Mouse (Mus musculus) spleen, embryonic (tissue): ENCODE data around the gene Plbd2.

Experiments used
- CTCF ChIA-PET: fragments of 350-600 bp; sonication (Branson Sonifier 250); formaldehyde crosslinking; loops from one replicate; lab custom pipeline; 2022; lab: Charles Lee

Plbd2 gene

DNA sequence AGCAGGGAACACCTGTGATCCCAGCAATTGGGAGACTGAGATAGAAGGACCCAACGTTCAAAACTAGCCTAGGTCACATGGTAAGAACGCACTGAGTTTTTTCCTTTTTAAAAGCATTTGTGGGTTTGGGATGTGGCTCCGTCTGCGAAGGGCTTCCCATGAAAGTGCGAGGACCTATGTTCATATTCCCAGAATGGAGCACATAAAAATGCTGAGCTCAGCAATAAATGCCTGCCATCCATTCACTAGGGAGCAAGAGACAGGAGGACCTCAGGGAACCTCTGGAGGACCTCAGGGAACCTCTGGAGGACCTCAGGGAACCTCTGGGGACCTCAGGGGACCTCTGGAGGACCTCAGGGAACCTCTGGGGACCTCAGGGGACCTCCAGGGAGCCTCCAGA, 25.4 kb downstream of the Plbd2 start:
- CTCF ChIA-PET, result no interaction called here

DNA sequence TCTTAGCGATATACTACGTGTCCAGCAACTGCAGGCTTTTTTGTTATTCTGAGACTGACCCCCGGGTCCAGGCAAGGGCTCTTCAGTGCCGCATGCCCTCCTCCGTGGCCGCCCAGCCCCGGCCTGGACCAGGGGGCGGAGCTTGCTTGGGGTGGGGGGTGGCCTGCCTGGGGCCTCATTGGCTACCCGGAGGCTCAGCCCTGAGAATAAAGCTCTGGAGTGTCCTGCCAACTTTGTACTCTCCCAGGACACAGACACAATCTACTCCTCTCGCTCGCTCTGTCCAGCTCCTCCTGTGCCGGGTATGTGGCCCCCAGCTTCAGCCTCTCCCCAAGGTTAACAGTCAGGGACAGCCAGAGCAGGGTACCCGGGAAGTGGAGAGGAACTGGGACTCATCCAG, 27.1 kb downstream of the Plbd2 start, which contains the start of gene Sds:
Gene Sds, plus strand, starts transcription at position 231 of the 400 bp plus-strand sequence.
- CTCF ChIA-PET, result no interaction called here

DNA sequence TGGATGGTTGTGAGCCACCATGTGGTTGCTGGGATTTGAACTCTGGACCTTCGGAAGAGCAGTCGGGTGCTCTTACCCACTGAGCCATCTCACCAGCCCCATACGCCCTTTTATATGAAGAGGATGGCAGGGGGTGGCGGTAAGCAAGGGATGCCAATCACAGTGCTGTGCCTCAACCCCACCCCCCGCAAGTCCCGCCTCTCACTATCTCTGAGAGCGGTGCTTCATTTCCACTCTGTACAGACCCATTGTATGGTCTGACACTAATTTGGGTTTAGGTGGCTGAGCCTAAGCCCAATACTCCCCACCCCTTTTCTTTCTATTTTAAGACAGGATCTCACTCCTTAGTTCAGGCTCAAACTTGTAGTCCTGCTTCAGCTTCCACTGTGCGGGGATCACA, 27.6 kb downstream of the Plbd2 start:
- CTCF ChIA-PET, result no interaction called here

DNA sequence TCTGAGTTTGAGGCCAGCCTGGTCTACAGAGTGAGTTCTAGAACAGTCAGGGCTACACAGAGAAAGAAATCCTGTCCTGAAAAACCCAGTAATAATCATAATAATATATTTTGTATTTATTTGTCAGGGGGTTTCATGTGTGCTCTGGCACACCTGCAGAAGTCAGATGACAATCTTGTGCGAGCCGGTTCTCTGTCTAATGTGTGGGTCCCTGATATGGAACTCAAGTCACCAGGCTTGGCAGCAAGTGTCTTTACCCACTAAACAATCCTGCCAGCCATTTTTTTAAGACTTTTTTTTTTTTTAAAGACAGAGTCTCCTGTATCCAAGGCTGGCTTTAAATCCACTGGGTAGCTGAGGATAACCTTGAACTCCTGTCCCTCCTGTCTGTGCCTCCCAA, 30.1 kb downstream of the Plbd2 start:
- CTCF ChIA-PET, result no interaction called here

DNA sequence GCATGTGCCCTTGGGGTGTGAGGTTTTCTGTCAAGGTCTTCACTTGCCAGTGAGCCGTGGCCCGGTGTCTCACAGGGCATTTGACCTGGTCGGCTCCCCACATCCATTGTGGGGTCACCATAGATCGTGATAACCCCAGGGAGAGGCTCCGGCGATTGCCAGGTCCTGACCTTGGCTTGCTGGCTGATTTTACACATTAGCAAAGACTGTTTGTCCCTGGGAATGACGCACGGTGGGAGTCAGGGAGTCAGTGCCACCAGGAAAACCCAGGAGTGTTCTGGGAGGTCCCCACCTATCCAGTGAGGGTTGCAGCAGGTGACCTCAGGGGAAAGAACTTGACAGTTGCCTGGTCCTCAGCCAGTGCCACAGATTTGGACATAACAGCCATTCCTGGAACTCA, 30.7 kb downstream of the Plbd2 start, which contains the start of gene Sdsl:
Gene Sdsl, minus strand, starts transcription at position 41 of the 400 bp plus-strand sequence.
- CTCF ChIA-PET, result no interaction called here

DNA sequence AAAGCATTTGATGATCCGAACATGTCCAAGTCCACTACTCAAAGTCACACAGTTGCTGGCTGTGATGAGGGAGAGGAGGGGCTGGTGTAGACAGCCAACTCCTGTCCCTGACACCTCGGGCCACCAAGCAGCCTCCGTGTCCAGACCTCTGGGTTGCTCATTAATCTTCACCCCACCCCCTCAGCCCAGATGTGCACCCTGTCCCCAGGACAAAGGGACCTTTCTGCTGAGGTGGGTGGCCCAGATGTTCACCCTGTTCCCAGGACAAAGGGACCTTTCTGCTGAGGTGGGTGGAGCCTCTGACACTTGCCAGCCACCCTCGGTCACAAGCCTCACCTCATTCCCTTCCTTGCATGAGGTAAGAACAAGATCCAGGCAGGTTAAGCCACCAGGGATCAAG, 31.9 kb downstream of the Plbd2 start:
- CTCF ChIA-PET, result no interaction called here

DNA sequence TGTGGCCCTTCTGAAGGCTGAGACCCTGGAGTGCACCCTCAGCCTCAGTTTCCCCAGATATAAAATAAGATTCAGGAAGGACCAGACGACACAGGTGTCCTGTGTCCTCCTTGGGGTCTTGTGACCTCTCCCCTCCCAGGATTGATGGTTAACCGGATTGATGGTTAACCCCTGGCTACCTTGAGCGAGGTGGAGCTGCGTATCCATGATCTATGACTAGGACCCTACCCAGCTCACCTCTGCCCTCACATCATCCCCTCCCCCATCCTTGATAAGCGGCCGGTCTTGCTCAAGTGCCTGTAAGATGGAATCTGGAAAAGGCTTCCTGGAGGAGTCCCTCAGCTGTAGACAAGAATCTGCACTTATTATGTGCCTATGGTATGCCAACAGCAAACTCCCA, 34.6 kb downstream of the Plbd2 start:
- CTCF ChIA-PET, result no interaction called here

DNA sequence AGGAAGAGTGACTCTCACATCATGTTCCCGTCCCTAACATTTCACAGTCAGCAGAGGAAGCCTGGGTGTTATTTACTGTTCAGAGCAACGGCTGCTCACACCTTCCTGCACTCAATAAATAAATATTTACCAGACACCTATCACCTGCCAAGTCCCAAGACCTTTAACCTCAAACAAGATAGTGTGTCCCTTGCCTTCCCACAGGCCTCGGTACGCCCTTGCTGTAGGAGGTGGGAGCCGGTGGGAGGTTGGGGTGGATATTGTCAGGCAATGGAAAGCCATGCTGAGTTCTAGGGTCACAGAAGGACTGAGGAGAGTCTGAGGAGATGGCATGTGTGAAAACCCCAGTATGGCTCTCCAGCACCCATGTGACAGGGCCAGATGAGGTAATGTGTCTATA, 35.1 kb downstream of the Plbd2 start:
- CTCF ChIA-PET, result no interaction called here

DNA sequence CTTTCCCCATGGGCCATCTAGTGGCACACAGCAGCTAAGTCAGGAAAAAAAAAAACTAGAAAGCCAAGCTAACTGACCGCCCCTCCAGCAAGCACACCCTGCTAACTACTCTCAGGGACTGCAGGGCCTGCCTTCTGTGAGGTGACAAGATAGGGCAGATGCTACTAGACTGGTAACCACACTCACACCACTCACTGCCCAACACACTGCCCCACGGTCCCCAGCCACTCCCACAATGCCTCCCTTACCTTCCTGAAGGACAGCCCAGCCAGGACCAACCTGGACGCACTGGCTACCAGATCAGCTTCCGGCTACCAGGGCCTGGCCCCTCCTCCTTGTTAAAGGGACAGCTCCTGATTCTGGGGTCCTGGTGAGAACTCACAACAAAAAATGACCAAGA, 36.4 kb downstream of the Plbd2 start:
- CTCF ChIA-PET, result no interaction called here

DNA sequence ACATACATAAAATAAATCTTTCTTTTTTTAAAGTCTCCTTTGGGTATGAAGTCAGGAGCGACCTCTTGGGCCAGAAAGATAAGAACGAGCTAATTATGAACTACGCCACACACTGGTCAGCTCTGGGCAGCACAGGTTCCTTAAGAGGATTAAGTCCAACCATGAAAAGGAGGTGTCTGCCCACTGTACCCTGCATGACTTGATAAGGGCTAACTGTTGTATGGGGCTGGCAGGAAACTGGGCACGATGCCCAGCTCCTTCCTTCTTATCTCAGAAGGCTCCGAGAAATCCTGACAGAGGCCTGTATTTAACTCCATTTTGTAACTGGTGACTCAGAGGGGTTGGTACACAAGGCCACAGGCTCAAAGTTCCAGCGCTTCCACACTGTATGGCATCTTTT, 37.6 kb downstream of the Plbd2 start:
- CTCF ChIA-PET, result interaction anchor here (0.6 kb wide), 1 partner anchor 27 kb away, joined by 3 read pairs; no protein-coding TSS in a partner anchor

DNA sequence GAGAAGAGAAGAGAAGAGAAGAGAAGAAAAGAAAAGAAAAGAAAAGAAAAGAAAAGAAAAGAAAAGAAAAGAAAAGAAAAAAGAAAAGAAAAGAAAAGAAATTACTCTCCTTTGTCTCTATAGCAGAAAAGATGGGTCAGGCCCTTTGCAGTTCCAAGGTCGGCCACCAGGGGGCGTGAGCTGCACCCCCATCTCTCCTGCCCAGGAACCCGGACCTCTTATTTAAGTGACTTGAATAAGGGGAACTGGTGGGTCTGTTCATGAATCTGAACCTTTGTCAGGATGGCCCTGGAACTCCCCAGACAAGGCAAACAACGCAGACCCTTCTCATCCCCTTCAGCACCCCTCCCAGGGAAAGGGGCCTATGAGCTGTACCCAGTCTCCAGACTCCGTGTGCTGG, 38.4 kb downstream of the Plbd2 start:
- CTCF ChIA-PET, result no interaction called here

DNA sequence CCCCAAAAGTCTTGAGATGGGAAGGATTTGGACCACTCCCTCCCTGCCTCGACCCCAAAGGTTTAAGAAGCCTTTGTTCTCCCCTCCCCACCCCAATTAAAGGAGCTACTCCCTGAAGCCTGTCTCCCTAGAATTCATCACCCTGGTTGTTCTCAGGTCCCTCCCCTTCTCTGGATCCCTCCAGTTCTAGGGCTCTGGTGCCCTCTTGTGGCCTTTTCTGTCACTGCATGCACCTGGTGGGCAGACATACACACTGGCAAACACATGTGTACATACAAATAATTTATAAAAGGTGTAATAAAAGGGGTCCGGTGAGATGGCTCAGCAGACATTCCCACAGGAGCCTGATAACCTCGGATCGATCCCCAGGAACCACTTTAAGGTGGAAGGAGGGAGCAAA, 39.1 kb downstream of the Plbd2 start:
- CTCF ChIA-PET, result no interaction called here

DNA sequence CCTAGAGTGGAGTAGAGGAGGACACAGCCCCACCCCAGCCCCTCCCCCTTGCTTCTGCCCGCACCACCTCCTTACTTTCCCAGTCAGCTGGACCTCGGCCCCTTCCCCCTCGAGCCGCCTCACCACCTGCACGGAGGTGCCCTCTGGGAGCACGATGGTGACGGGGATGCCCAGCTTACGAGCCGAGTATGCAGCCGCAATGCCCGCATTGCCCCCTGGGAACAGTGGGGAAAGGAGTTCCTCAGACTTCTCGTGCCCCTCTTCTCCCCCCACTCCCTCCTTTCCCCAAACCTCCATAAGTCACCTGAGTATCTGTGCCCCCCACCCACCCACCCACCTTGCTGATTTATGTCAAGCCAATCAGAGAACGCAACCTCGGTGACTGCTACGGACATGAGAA, 41.5 kb downstream of the Plbd2 start:
- CTCF ChIA-PET, result no interaction called here

DNA sequence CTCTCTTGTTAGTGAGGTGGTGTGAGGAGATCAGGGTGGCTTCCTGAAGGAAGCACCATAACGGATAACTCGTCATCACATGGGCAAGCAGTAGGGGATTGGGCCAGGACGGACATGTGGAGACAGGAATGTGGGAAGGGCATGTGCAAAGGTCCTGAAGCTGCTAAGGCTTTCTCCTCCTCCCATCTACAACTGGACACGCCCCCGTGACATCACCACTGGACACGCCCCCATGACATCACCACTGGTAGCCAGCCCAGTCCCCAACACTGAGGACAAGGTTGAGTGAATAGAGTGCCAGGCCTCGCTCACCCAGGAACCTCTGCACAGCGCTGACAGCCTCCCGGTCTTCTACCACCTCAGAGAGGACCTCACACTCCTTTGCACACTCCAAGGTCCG, 44.3 kb downstream of the Plbd2 start:
- CTCF ChIA-PET, result no interaction called here

DNA sequence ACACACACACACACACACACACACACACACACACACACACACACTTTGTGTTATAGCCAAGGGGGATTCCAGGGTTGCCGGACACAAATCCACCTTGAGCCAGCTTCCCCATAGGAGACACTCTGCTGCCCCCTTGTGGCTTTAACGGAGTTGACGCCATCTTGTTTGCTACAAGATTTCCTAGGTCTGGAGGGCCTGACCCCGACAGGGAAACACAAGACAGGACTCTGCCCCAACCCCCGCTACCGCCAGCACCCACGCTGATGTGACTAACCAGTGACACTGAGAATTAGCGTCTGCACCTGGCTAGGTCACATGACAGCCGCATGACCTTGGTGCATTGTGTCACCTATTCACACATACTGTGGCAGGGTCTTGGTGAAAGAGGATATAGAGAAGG, 45.8 kb downstream of the Plbd2 start:
- CTCF ChIA-PET, result interaction anchor here (0.5 kb wide), 1 partner anchor 17 kb away, joined by 5 read pairs; no protein-coding TSS in a partner anchor

DNA sequence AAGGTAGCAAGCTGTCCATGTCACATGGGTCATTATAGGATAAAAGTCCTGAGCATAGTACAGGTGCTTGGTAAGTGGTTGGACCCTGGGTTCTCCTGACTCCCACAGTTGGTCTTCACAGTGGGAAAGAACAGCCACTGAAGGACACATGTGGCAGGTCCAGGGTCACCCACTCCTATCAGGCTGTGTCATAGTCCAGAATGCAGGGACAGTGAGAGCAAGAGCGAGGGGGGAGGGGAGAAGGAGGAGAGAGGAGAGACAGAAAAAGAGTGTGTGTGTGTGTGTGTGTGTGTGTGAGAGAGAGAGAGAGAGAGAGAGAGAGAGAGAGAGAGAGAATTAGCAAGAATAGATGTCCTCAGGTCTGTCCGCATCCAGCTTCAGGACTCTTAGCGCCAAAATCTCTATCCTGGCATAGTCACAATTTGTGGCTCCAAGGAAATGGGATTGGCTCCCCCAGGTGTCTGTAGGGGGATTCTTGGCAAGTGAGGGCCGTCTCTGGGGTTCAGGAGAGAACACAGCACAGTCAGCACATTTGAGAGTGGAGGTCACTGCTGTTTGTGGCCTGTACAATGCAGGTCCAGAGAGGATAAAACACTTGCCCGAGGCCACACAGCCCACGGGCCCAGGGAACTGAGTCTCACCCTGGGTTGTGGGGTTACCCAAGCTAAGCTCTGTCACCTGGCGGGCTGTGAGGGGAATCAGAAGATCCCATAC, 46.4 kb downstream of the Plbd2 start:
- CTCF ChIA-PET, result interaction anchor here (0.5 kb wide), 1 partner anchor 16 kb away, joined by 5 read pairs; no protein-coding TSS in a partner anchor

DNA sequence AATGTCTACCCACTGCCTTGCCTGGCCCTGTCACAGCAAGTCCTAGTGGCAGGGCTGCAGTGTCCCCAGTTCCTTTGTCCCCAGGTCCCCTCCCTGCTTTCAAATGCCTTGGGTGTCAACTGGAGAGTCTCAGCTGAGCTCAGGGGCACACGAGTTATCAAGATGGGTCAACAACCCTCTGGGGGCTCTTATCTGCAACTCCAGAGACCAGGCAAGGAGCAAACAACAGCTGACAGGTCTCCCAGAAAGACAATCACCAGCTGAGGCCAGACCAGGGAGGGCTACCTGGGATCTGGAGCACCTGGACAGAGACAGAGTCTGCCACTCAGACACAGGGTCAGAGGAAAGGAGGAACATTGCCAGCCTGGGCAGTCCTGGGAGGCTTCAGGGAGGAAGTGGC, 47.2 kb downstream of the Plbd2 start:
- CTCF ChIA-PET, result no interaction called here

DNA sequence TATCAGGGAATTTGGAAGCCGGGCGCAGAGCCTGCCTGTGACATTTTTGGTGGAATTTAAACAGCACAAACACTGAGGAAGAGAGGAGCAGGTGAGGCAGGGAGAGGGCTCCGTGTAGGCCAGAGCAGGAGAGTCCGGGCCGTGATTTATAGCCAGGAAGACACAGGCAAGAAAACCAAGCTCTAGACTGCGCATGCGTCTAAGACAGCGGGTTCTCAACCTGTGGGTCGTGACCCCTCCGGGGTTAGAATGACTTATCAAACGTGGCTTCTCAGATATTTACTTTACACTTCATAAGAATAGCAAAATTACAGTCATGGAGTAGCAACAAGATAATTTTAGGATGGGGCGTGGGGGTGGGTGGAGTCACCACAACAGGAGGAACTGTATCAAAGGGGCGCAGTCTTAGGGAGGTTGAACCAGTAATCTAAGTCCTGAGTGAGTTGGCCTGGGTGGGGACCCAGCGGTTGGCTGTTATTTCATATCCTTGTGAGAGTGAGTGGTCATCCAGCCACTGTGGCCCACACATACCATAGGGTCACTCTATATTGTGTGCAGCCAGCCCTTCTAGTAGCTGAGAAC, 48.6 kb downstream of the Plbd2 start:
- CTCF ChIA-PET, result no interaction called here

DNA sequence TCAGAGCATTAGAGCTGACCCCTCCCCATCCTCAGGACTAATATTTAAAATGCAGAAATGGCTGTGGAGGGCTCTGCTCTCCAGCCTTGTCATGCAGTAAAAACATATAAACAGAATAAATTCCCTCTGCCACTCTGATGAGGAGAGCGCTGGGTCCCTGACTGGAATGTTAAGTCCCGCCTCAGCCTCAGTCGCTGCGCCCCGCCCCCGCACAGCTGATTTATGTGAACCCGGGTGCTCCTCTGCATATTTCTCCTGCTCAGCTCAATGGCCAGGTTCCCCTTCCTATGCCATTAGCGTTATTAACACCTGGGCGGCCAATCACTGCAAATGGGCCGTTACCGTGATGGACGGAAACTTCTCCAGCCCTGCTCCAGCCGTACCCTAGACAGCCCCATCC, 56.1 kb downstream of the Plbd2 start:
- CTCF ChIA-PET, result no interaction called here

DNA sequence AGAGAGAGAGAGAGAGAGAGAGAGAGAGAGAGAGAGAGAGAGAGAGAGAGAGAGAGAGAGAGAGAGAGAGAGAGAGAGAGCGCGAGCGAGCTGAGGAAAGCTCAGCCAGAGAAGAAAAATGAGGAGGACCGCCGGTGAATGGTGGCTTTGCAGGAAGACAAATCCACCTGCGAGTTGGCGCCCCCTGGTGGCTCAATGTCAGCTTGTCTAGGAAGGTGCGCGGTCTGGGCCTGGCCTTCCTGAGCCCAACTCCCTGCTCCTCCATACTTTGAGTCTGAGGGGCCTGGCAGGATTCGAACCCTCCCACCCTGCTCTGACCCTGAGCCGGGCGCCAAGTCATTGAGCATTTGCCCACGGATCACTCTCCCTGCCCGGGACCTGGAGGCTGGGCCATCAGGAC, 62.7 kb downstream of the Plbd2 start:
- CTCF ChIA-PET, result interaction anchor here (0.7 to 1.1 kb wide), 3 partner anchors 16 to 30 kb away, joined by 5 to 7 read pairs (median 5); no protein-coding TSS in a partner anchor

DNA sequence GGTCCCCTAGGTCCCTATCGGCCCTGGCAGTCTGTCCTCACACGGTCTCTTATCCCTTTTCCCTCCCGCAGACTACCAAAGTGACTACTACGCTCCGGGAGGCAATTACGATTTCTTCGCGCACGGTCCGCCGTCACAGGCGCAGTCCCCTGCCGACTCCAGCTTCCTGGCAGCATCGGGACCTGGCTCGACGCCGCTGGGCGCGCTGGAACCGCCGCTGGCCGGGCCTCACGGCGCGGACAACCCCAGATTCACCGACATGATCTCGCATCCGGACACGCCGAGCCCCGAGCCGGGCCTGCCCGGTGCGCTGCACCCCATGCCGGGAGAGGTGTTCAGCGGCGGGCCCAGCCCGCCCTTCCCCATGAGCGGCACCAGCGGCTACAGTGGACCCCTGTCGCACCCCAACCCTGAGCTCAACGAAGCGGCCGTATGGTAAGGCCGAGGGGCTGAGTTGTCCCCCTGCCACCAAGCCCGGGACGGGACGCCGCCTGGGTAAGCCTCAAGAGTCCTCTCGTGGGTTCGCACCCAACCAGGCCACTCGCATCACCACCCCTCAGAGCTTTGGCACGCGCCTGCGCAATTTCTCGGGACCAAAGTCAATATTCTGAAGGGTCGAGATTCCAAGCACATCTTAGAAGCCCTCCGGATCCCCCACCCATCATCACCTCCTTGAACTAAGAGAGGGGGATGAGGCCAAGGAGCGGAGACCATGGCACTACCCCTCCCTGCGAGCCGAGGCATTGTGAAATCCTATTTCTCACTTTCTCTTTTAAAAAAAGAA, 63.3 kb downstream of the Plbd2 start:
- CTCF ChIA-PET, result interaction anchor here (1.0 to 1.1 kb wide), 2 partner anchors 15 to 29 kb away, joined by 5 to 7 read pairs; no protein-coding TSS in a partner anchor

DNA sequence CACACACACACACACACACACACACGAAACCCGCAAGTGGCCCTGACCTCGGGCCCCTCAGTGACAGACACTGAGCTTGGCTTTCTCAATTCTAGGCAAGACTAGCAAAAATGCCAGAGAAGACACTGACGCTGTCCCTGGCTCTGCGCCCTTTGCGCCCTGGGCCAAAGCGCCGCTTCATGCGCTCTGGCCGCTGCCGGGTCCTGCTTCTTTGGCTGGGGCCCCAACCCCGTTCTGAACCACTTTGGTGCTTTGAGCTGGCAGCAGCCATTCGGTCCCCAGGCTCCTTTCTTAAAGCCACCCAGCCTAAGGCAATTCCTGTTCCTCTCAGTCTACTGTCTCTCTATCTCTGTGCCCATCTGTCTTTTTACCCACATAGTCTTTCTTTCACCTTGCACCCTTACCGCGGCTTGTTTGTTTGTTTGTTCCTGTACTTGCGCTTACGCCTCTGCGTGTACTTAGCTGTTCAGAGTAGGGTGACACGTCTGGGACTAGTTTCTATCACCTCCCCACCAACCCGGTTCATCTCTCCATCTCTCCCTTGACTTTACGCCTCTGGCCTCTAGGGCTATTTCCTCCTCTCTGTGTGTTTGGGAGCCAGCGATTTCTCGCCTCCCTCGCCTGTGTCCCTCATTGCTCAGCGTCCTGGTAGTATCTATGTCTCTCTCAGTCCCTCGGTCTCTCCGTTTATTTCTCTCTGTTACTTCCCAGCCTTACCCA, 64.3 kb downstream of the Plbd2 start:
- CTCF ChIA-PET, result interaction anchor here (0.8 kb wide), 1 partner anchor 27 kb away, joined by 3 read pairs; no protein-coding TSS in a partner anchor
